Mouse (Mus musculus): Measurements from ENCODE around the gene Susd2.

The Susd2 gene

GRCm38 (mm10) chr10:75643741-75644343 is at the start of gene Susd2:
Susd2 (minus strand) TSS chr10:75644008.
- TF ChIP-seq CTCF (conservative IDR thresholded peaks at IDR 0.05; ENCODE audit: low read length) (no peak), NANOG (IDR thresholded peaks at IDR 0.05; ENCODE audit: borderline replicate concordance, low read length) (no peak), POU5F1 (IDR thresholded peaks at IDR 0.05; ENCODE audit: borderline replicate concordance, low read length) (no peak)
- Histone ChIP-seq H3K4me3 (replicated peaks; ENCODE audit: low read length) (peak within 1 kb of the TSS; percentile 64), H3K9me3 (ENCODE audit: low read length) (no peaks in the 10 kb centered on the region), H3K36me3 (ENCODE audit: insufficient read depth, low read length) (peaks cover 72% of the 10 kb centered on the region), H3K27me3 (ENCODE audit: insufficient read depth, low read length) (no peaks in the 10 kb centered on the region), H3K4me1 (replicated peaks; ENCODE audit: low read depth, low read length) (peaks cover 99% of the 10 kb centered on the region)

GRCm38 (mm10) chr10:75688598-75688997 is 44.8 kb upstream of the Susd2 start:
- Histone ChIP-seq H3K36me3 (ENCODE audit: insufficient read depth, low read length) (peaks cover 98% of the 10 kb centered on the region), H3K4me3 (replicated peaks; ENCODE audit: low read length) (no peak overlapping the region), H3K9me3 (ENCODE audit: low read length) (peaks cover 23% of the 10 kb centered on the region), H3K4me1 (replicated peaks; ENCODE audit: low read depth, low read length) (peaks cover 21% of the 10 kb centered on the region), H3K27me3 (ENCODE audit: insufficient read depth, low read length) (no peaks in the 10 kb centered on the region)
- no peak for TF ChIP-seq POU5F1 (IDR thresholded peaks at IDR 0.05; ENCODE audit: borderline replicate concordance, low read length)
- no peak for TF ChIP-seq CTCF (conservative IDR thresholded peaks at IDR 0.05; ENCODE audit: low read length)
- no peak for TF ChIP-seq NANOG (IDR thresholded peaks at IDR 0.05; ENCODE audit: borderline replicate concordance, low read length)

DNA sequence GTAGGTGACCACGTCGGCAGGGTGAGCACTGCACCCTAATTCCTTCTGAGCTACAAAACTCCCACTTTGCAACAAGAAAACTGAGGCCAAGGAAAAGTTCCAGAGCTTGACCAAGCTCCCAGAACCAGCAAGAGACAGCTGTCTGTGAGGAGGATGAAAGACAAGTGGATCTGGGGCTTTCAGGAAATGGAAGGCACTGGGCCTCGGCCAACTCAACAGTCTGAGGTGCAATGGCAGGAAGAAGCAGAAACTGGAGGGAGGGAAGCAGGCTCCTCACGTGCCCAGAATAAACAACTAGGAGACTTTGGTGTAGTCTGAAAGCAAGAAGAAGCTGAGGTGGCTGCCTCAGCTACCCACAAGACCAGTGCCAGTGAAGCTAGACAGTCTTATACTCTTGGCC is 42.9 kb upstream of the Susd2 start:
- Histone ChIP-seq H3K27me3 (ENCODE audit: insufficient read depth, low read length) (no peaks in the 10 kb centered on the region), H3K36me3 (ENCODE audit: insufficient read depth, low read length) (peaks cover 98% of the 10 kb centered on the region), H3K9me3 (ENCODE audit: low read length) (peaks cover 23% of the 10 kb centered on the region), H3K4me3 (replicated peaks; ENCODE audit: low read length) (no peak overlapping the region), H3K4me1 (replicated peaks; ENCODE audit: low read depth, low read length) (peaks cover 21% of the 10 kb centered on the region)
- TF ChIP-seq CTCF (conservative IDR thresholded peaks at IDR 0.05; ENCODE audit: low read length) (no peak), NANOG (IDR thresholded peaks at IDR 0.05; ENCODE audit: borderline replicate concordance, low read length) (no peak), POU5F1 (IDR thresholded peaks at IDR 0.05; ENCODE audit: borderline replicate concordance, low read length) (no peak)

- TF ChIP-seq CTCF (conservative IDR thresholded peaks at IDR 0.05; ENCODE audit: low read length) (no peak), NANOG (IDR thresholded peaks at IDR 0.05; ENCODE audit: borderline replicate concordance, low read length) (no peak), POU5F1 (IDR thresholded peaks at IDR 0.05; ENCODE audit: borderline replicate concordance, low read length) (no peak)
- Histone ChIP-seq H3K4me1 (replicated peaks; ENCODE audit: low read depth, low read length) (peaks cover 41% of the 10 kb centered on the region), H3K9me3 (ENCODE audit: low read length) (peaks cover 2% of the 10 kb centered on the region; the same call in 1 of the 2 replicates), H3K27me3 (ENCODE audit: insufficient read depth, low read length) (no peaks in the 10 kb centered on the region), H3K4me3 (replicated peaks; ENCODE audit: low read length) (no peak overlapping the region), H3K36me3 (ENCODE audit: insufficient read depth, low read length) (peaks cover 96% of the 10 kb centered on the region)
Observed at GRCm38 (mm10) chr10:75684035-75685004, 40.5 kb upstream of the Susd2 start.

- Histone ChIP-seq H3K4me1 (replicated peaks; ENCODE audit: low read depth, low read length) (peaks cover 35% of the 10 kb centered on the region), H3K27me3 (ENCODE audit: insufficient read depth, low read length) (no peaks in the 10 kb centered on the region), H3K9me3 (ENCODE audit: low read length) (no peaks in the 10 kb centered on the region), H3K4me3 (replicated peaks; ENCODE audit: low read length) (peak overlapping the region; percentile 13; the same call in 1 of the 2 replicates), H3K36me3 (ENCODE audit: insufficient read depth, low read length) (peaks cover 96% of the 10 kb centered on the region)
- TF ChIP-seq POU5F1 (IDR thresholded peaks at IDR 0.05; ENCODE audit: borderline replicate concordance, low read length) (no peak), NANOG (IDR thresholded peaks at IDR 0.05; ENCODE audit: borderline replicate concordance, low read length) (no peak), CTCF (conservative IDR thresholded peaks at IDR 0.05; ENCODE audit: low read length) (no peak)
Observed at GRCm38 (mm10) chr10:75680574-75681001, 36.8 kb upstream of the Susd2 start.

- H3K4me1 ChIP-seq (replicated peaks; ENCODE audit: low read depth, low read length) = peaks cover 37% of the 10 kb centered on the region
- no peaks in the 10 kb centered on the region for H3K27me3 ChIP-seq (ENCODE audit: insufficient read depth, low read length)
- no peak overlapping the region for H3K4me3 ChIP-seq (replicated peaks; ENCODE audit: low read length)
- no peaks in the 10 kb centered on the region for H3K9me3 ChIP-seq (ENCODE audit: low read length)
- TF ChIP-seq NANOG (IDR thresholded peaks at IDR 0.05; ENCODE audit: borderline replicate concordance, low read length) (no peak), POU5F1 (IDR thresholded peaks at IDR 0.05; ENCODE audit: borderline replicate concordance, low read length) (no peak), CTCF (conservative IDR thresholded peaks at IDR 0.05; ENCODE audit: low read length) (no peak)
- H3K36me3 ChIP-seq (ENCODE audit: insufficient read depth, low read length) = peaks cover 96% of the 10 kb centered on the region
Observed at GRCm38 (mm10) chr10:75679204-75679603, 35.4 kb upstream of the Susd2 start.

DNA sequence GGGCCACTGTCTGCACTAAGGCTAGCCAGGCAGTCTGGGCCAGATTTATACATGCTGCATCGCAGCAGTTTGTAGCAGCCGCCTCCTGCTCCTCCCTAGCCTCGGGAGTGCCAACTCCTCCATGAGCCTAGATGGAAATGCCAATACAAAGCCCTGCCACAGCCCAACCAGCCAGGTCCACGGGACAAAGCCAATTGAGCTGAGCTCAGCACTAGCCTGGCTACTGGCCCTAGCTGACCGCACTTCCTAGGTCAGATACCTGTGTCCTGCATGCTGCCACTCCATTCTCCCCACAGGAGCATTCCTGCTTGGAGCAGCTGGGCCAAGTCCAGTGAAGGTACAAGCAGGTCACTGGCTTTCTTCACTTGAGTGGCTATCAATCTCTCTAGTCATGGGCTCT is 34.2 kb upstream of the Susd2 start:
- Histone ChIP-seq H3K36me3 (ENCODE audit: insufficient read depth, low read length) (peaks cover 95% of the 10 kb centered on the region), H3K27me3 (ENCODE audit: insufficient read depth, low read length) (no peaks in the 10 kb centered on the region), H3K4me3 (replicated peaks; ENCODE audit: low read length) (no peak overlapping the region), H3K9me3 (ENCODE audit: low read length) (no peaks in the 10 kb centered on the region), H3K4me1 (replicated peaks; ENCODE audit: low read depth, low read length) (peaks cover 34% of the 10 kb centered on the region)
- TF ChIP-seq CTCF (conservative IDR thresholded peaks at IDR 0.05; ENCODE audit: low read length) (no peak), NANOG (IDR thresholded peaks at IDR 0.05; ENCODE audit: borderline replicate concordance, low read length) (no peak), POU5F1 (IDR thresholded peaks at IDR 0.05; ENCODE audit: borderline replicate concordance, low read length) (no peak)

DNA sequence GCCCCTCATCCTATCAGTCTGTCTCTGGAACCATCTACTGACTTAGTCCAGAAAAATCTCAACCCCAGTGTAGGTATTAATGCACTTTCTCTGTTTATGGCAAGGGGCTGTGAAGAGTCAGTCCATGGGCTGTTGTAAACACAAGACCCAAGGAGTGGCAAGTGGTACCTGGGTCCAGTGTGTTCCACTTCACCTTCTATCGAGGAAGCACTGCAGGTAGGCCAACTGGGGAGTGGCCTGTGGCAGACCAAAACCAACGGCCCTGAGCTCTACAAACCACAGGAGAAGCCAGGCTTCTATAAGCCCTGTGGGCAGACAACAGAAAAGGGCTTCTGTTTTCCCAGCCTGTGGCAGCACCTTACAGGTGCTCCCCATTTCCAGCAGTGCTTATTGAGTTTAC is 33.8 kb upstream of the Susd2 start:
- Histone ChIP-seq H3K27me3 (ENCODE audit: insufficient read depth, low read length) (no peaks in the 10 kb centered on the region), H3K9me3 (ENCODE audit: low read length) (no peaks in the 10 kb centered on the region), H3K4me1 (replicated peaks; ENCODE audit: low read depth, low read length) (peaks cover 34% of the 10 kb centered on the region), H3K4me3 (replicated peaks; ENCODE audit: low read length) (no peak overlapping the region), H3K36me3 (ENCODE audit: insufficient read depth, low read length) (peaks cover 95% of the 10 kb centered on the region)
- TF ChIP-seq NANOG (IDR thresholded peaks at IDR 0.05; ENCODE audit: borderline replicate concordance, low read length) (no peak), POU5F1 (IDR thresholded peaks at IDR 0.05; ENCODE audit: borderline replicate concordance, low read length) (no peak), CTCF (conservative IDR thresholded peaks at IDR 0.05; ENCODE audit: low read length) (no peak)

All from E14TG2a.4 (cell line).